Mouse (Mus musculus) heart, adult 2 months (tissue): Measurements from ENCODE around the gene Ccdc24. TPM values are rescaled to one million over a fixed set of nuclear protein-coding genes. Genes with fewer than 3 reads are reported as not detected.

Source experiments
- DNase-seq, 2 experiments: peaks; one replicate each; pipeline ENCODE4 v3.0.0; 2021
- H3K27ac ChIP-seq: fragments of 200-600 bp; 2 replicates; pipeline ENCODE4 v1.8.1; 2022
- H3K27me3 ChIP-seq: fragments of 200-500 bp; 2 replicates; pipeline ENCODE4 v1.6.1; 2012; ENCODE audit warnings: mild to moderate bottlenecking, low read length, inconsistent platforms, mixed read lengths; ENCODE audit not compliant: control insufficient read depth, insufficient read depth
- H3K36me3 ChIP-seq: fragments of 200-500 bp; 2 replicates; pipeline ENCODE4 v1.6.1; 2012; ENCODE audit warnings: low read length, inconsistent platforms; ENCODE audit not compliant: control insufficient read depth, insufficient read depth
- H3K4me1 ChIP-seq: fragments of 200-500 bp; 2 replicates; pipeline ENCODE4 v1.6.1; 2011; ENCODE audit warnings: low read length; ENCODE audit not compliant: control insufficient read depth, insufficient read depth
- H3K4me3 ChIP-seq: fragments of 200-600 bp; 2 replicates; pipeline ENCODE4 v1.8.1; 2022
- H3K79me2 ChIP-seq: fragments of 200-500 bp; replicated peaks from 2 replicates; pipeline ENCODE4 v1.6.1; 2012; ENCODE audit warnings: mild to moderate bottlenecking, inconsistent platforms, low read length, moderate library complexity, mixed read lengths; ENCODE audit not compliant: control insufficient read depth, insufficient read depth
- H3K9ac ChIP-seq: fragments of 200-500 bp; 2 replicates; pipeline ENCODE4 v1.6.1; 2012; ENCODE audit warnings: low read depth, mild to moderate bottlenecking, control low read depth, inconsistent platforms, low read length, mixed read lengths
- CTCF ChIP-seq: fragments of 200-600 bp; IDR thresholded peaks from 2 replicates; pipeline ENCODE4 v1.8.1; 2022; ENCODE audit warnings: antibody characterized with exemption, mild to moderate bottlenecking, moderate library complexity
- EP300 ChIP-seq: fragments of 200-500 bp; IDR thresholded peaks from 2 replicates; pipeline ENCODE4 v1.6.1; 2011; ENCODE audit warnings: low read depth, low read length, control low read depth; ENCODE audit not compliant: insufficient read depth
- POLR2A ChIP-seq: fragments of 200-500 bp; IDR thresholded peaks from 2 replicates; pipeline ENCODE4 v1.6.1; 2011; ENCODE audit warnings: mild to moderate bottlenecking, low read depth, low read length, control low read depth; ENCODE audit not compliant: insufficient read depth
- WGBS: fragments of 180-500 bp; shearing (Covaris S2); methylation state at CpG from one replicate; pipeline ENCODE4 v1.1.7; 2018; 5-methylcytosine and 5-hydroxymethylcytosine counted together
- intact Hi-C: fragments of 180-260 bp; cut with DNase I; formaldehyde crosslinking; loops from one replicate; pipeline ENCODE4 v1.15.1; 2025
- polyA plus RNA-seq: library from polyadenylated mRNA; depleted of rRNA; stranded (reverse); fragments of >200 nt; gene quantifications from 2 replicates; pipeline ENCODE4 v1.2.3, GENCODE M21; 2012
- total RNA-seq, 2 experiments: library from RNA; stranded (reverse); gene quantifications; 2 replicates each; pipeline ENCODE4 v1.2.3; 2021

Gene Ccdc24
- total and polyA plus RNA-seq, 3 experiments: 0.09 to 2.0 (median 0.18) TPM

GRCm38 (mm10) chr4:117866083-117866482 is 6.3 kb downstream of the Ccdc24 start:
- peak; percentile 72 to 79 for DNase-seq
- Histone ChIP-seq H3K4me3 (no peak overlapping the region), H3K4me1 (no peaks in the 10 kb centered on the region), H3K27me3 (no peaks in the 10 kb centered on the region), H3K9ac (no peak overlapping the region), H3K27ac (no peak overlapping the region), H3K36me3 (no peaks in the 10 kb centered on the region), H3K79me2 (no peaks in the 10 kb centered on the region)
- 20% methylated on average over 9 of the region's 9 CpGs for WGBS
- intact Hi-C loops: loop anchor here (5.0 to 10.0 kb wide), 2 partner anchors 161 to 216 kb away; no protein-coding TSS in a partner anchor
- no peak for TF ChIP-seq CTCF
- no peak for TF ChIP-seq EP300
- no peak for TF ChIP-seq POLR2A

- H3K79me2 ChIP-seq: no peaks in the 10 kb centered on the region
- no peak overlapping the region for H3K4me3 ChIP-seq
- no peak overlapping the region for H3K9ac ChIP-seq
- no peak for TF ChIP-seq EP300
- no peak for TF ChIP-seq POLR2A
- no peak for TF ChIP-seq CTCF
- no peaks in the 10 kb centered on the region for H3K27me3 ChIP-seq
- 63% methylated on average over 4 of the region's 4 CpGs for WGBS
- no peaks in the 10 kb centered on the region for H3K4me1 ChIP-seq
- intact Hi-C loops: loop anchor here (10.0 kb wide), 1 partner anchor 158 kb away; no protein-coding TSS in a partner anchor
- DNase-seq: no peak
- H3K27ac ChIP-seq: no peak overlapping the region
- H3K36me3 ChIP-seq: no peaks in the 10 kb centered on the region
Measured at GRCm38 (mm10) chr4:117862823-117863222, 9.5 kb downstream of the Ccdc24 start.

- H3K9ac ChIP-seq: no peak overlapping the region
- 76% methylated on average over 9 of the region's 9 CpGs for WGBS
- no peak overlapping the region for H3K27ac ChIP-seq
Measured at GRCm38 (mm10) chr4:117860570-117860969, 11.8 kb downstream of the Ccdc24 start.

GRCm38 (mm10) chr4:117858794-117859193 is 13.6 kb downstream of the Ccdc24 start:
- no peak overlapping the region for H3K9ac ChIP-seq
- H3K79me2 ChIP-seq: no peaks in the 10 kb centered on the region
- no peaks in the 10 kb centered on the region for H3K4me1 ChIP-seq
- H3K4me3 ChIP-seq: no peak overlapping the region
- WGBS: 62% methylated on average over 3 of the region's 3 CpGs
- TF ChIP-seq POLR2A (no peak), EP300 (no peak), CTCF (peak; percentile 81)
- no peaks in the 10 kb centered on the region for H3K27me3 ChIP-seq
- peak; percentile 37 to 75 for DNase-seq
- no peak overlapping the region for H3K27ac ChIP-seq
- no peaks in the 10 kb centered on the region for H3K36me3 ChIP-seq
- intact Hi-C loops: loop anchor here (2.0 kb wide), 1 partner anchor 24 kb away; the partner anchor contains the start of gene Slc6a9

More at GRCm38 (mm10) chr4:117860570-117860969, 11.8 kb downstream of the Ccdc24 start:
- no peak for TF ChIP-seq CTCF
- no peak for TF ChIP-seq EP300
- no peak for TF ChIP-seq POLR2A
- no peak for DNase-seq
- Histone ChIP-seq H3K4me1 (no peaks in the 10 kb centered on the region), H3K36me3 (no peaks in the 10 kb centered on the region), H3K79me2 (no peaks in the 10 kb centered on the region), H3K4me3 (no peak overlapping the region), H3K27me3 (no peaks in the 10 kb centered on the region)
- intact Hi-C loops: loop anchor here (10.0 kb wide), 1 partner anchor 156 kb away; no protein-coding TSS in a partner anchor

- DNase-seq: no peak
- Histone ChIP-seq H3K27ac (no peak overlapping the region), H3K36me3 (no peaks in the 10 kb centered on the region), H3K9ac (no peak overlapping the region), H3K4me3 (no peak overlapping the region), H3K79me2 (no peaks in the 10 kb centered on the region), H3K27me3 (no peaks in the 10 kb centered on the region), H3K4me1 (peaks cover 1% of the 10 kb centered on the region; the same call in 1 of the 2 replicates)
- TF ChIP-seq CTCF: no peak
- no peak for TF ChIP-seq EP300
- intact Hi-C loops: no loop called here
- WGBS: 73% methylated on average over 9 of the region's 9 CpGs
Measured at GRCm38 (mm10) chr4:117855146-117855545, 17.2 kb downstream of the Ccdc24 start.

DNA sequence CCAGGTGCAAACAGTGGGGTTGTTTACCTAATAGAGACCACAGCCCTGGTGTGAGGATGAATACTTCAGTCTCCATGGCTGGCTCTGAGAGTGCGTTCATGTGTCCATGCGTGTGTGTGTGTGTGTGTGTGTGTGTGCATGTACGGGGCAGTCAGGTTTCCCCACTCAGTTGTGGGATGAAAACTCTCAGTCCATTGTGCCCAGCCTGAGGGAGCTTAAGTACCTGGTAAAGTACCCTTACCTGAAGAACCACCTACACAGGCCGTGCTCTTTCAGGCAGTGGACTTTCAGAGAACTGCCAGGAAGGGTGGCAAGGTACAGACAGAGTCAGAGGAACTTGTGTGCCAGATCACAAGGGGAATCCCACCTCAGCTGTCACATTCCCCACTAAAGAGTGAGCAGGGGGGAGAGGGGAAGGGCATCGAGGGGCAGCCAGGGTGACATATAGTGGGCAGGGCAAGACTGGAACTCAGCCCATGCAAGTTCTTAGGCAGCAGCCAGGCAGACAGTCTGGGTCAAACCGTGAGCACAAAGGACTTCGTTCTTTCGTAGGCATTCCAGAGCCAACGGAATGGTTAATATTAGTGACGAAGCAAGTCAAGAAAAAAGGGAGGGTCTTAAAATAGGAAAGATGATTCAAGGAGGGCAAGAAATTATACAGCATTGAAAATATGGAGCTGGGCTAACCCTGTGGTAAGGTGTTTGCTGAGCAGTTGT is 20.0 kb downstream of the Ccdc24 start:
- Histone ChIP-seq H3K36me3 (no peaks in the 10 kb centered on the region), H3K4me3 (no peak overlapping the region), H3K9ac (no peak overlapping the region), H3K27me3 (no peaks in the 10 kb centered on the region), H3K4me1 (peaks cover 1% of the 10 kb centered on the region; the same call in 1 of the 2 replicates), H3K79me2 (no peaks in the 10 kb centered on the region), H3K27ac (no peak overlapping the region)
- TF ChIP-seq POLR2A (no peak), EP300 (no peak), CTCF (no peak)
- no peak for DNase-seq
- 87% methylated on average over 10 of the region's 10 CpGs for WGBS
- intact Hi-C loops: no loop called here
